Mouse (Mus musculus): ENCODE data around the gene Fastkd5. TPM values are rescaled to one million over a fixed set of nuclear protein-coding genes. Genes with fewer than 3 reads are reported as not detected.

Fastkd5 gene
- polyA plus RNA-seq, 1 experiment: 0.94 TPM

GRCm38 (mm10) chr2:130564063-130564462 lies 65.8 kb downstream of the Fastkd5 start:
- peak overlapping the region; percentile 99 for H3K4me3 ChIP-seq (replicated peaks)
- H3K9me3 ChIP-seq: no peaks in the 10 kb centered on the region
- H3K27me3 ChIP-seq (replicated peaks): no peaks in the 10 kb centered on the region

More at GRCm38 (mm10) chr2:130564063-130564462, 65.8 kb downstream of the Fastkd5 start:
- TF ChIP-seq GATA1 (IDR thresholded peaks at IDR 0.05; ENCODE audit: borderline replicate concordance, low read length): no peak
- TF ChIP-seq FLI1 (IDR thresholded peaks at IDR 0.05; ENCODE audit: low read length): no peak
- H3K4me1 ChIP-seq: peaks cover 43% of the 10 kb centered on the region
- H3K36me3 ChIP-seq (replicated peaks; ENCODE audit: low read length): peaks cover 41% of the 10 kb centered on the region

Other genes starting within 250 kb of the Fastkd5 start
- 0.64 TPM in 1 of 2 replicates, not detected in the other for gene Cpxm1, start 232.5 kb downstream of the Fastkd5 start, polyA plus RNA-seq (2012; ENCODE audit: insufficient read depth, low replicate concordance)
- not detected in 2 replicates for gene Gm28372, start 224.8 kb downstream of the Fastkd5 start, polyA plus RNA-seq (2012; ENCODE audit: insufficient read depth, low replicate concordance)
- not detected in 2 replicates for gene 1700020A23Rik, start 224.8 kb downstream of the Fastkd5 start, polyA plus RNA-seq (2012; ENCODE audit: insufficient read depth, low replicate concordance)
- not detected in 2 replicates for gene Tmem239, start 223.5 kb downstream of the Fastkd5 start, polyA plus RNA-seq (2012; ENCODE audit: insufficient read depth, low replicate concordance)
- gene Vps16, start 205.7 kb downstream of the Fastkd5 start, polyA plus RNA-seq (2012; ENCODE audit: insufficient read depth, low replicate concordance): 8.9 TPM in 1 of 2 replicates, not detected in the other
- gene Pced1a, start 205.3 kb downstream of the Fastkd5 start, polyA plus RNA-seq (2012; ENCODE audit: insufficient read depth, low replicate concordance): 19.1 and 25.2 TPM in 2 replicates
- 8.0 and 14.1 TPM in 2 replicates for gene Ptpra, start 179.7 kb downstream of the Fastkd5 start, polyA plus RNA-seq (2012; ENCODE audit: insufficient read depth, low replicate concordance)
- gene Mrps26, start 66.3 kb downstream of the Fastkd5 start, polyA plus RNA-seq (2012; ENCODE audit: insufficient read depth, low replicate concordance): 94.8 and 158 TPM in 2 replicates
- gene Oxt, start 53.9 kb downstream of the Fastkd5 start, polyA plus RNA-seq (2012; ENCODE audit: insufficient read depth, low replicate concordance): 0.27 TPM in 1 of 2 replicates, not detected in the other
- gene Avp, start 47.5 kb downstream of the Fastkd5 start, polyA plus RNA-seq (2012; ENCODE audit: insufficient read depth, low replicate concordance): not detected in 2 replicates
- 1.8 and 1.9 TPM in 2 replicates for gene Ubox5, start within 50 bp of the Fastkd5 start, polyA plus RNA-seq (2012; ENCODE audit: insufficient read depth, low replicate concordance)
- 0.46 TPM in 1 of 2 replicates, not detected in the other for gene Lzts3, start 12.8 kb upstream of the Fastkd5 start, polyA plus RNA-seq (2012; ENCODE audit: insufficient read depth, low replicate concordance)
- 85.4 and 105 TPM in 2 replicates for gene Ddrgk1, start 34.6 kb upstream of the Fastkd5 start, polyA plus RNA-seq (2012; ENCODE audit: insufficient read depth, low replicate concordance)
- gene Itpa, start 37.6 kb upstream of the Fastkd5 start, polyA plus RNA-seq (2012; ENCODE audit: insufficient read depth, low replicate concordance): 8.6 and 10.1 TPM in 2 replicates
- 0.53 and 0.58 TPM in 2 replicates for gene Slc4a11, start 67.5 kb upstream of the Fastkd5 start, polyA plus RNA-seq (2012; ENCODE audit: insufficient read depth, low replicate concordance)

All from megakaryocyte, embryonic 14.5 days (primary cell).